Mouse (Mus musculus) erythroblast, embryonic 14.5 days (primary cell): ENCODE results near the gene Ifit1bl1.

ENCODE experiments used
- GATA1 ChIP-seq: IDR thresholded peaks from 2 replicates; pipeline ENCODE4 v1.6.1; 2012; ENCODE audit warnings: low read length, inconsistent platforms, mixed read lengths
- TAL1 ChIP-seq: IDR thresholded peaks from 3 replicates; pipeline ENCODE4 v1.6.1; 2012; ENCODE audit warnings: low read length, inconsistent platforms, mixed read lengths

GRCm38 (mm10) chr19:34568988-34569895 is 32.5 kb downstream of the Ifit1bl1 start:
- no peak for TF ChIP-seq GATA1
- no peak for TF ChIP-seq TAL1
